Mouse (Mus musculus): ENCODE results near the gene Rmnd5a. TPM values are rescaled to one million over a fixed set of nuclear protein-coding genes. Genes with fewer than 3 reads are reported as not detected.

Gene Rmnd5a
- polyA plus RNA-seq, 1 experiment from 2014 or later = 12.2 TPM

- no peak overlapping the region for H3K9ac ChIP-seq (ENCODE audit: low read depth, low read length)
- no peaks in the 10 kb centered on the region for H3K27me3 ChIP-seq (replicated peaks; ENCODE audit: control insufficient read depth, insufficient read depth, low read length)
- no peaks in the 10 kb centered on the region for H3K9me3 ChIP-seq (ENCODE audit: control insufficient read depth)
- H3K36me3 ChIP-seq (ENCODE audit: control insufficient read depth, insufficient read depth) = no peaks in the 10 kb centered on the region
- H3K4me1 ChIP-seq (replicated peaks; ENCODE audit: control insufficient read depth, insufficient read depth, low read length) = no peaks in the 10 kb centered on the region
- no peak overlapping the region for H3K27ac ChIP-seq (ENCODE audit: low read depth, low read length)
- H3K4me3 ChIP-seq (ENCODE audit: low read depth, low read length) = no peak overlapping the region
- 81% methylated on average over 5 of the region's 5 CpGs for WGBS
- no peak overlapping the region for H3K4me2 ChIP-seq (replicated peaks; ENCODE audit: low read depth)
- ATAC-seq = no peak
- TF ChIP-seq CTCF (IDR thresholded peaks at IDR 0.05; ENCODE audit: low read depth) = no peak
Measured at GRCm38 (mm10) chr6:71372041-71372720, 68.3 kb downstream of the Rmnd5a start.

GRCm38 (mm10) chr6:71371085-71371605 is 69.3 kb downstream of the Rmnd5a start:
- 80% methylated on average over 5 of the region's 5 CpGs for WGBS
- Histone ChIP-seq H3K36me3 (ENCODE audit: control insufficient read depth, insufficient read depth) (no peaks in the 10 kb centered on the region), H3K4me2 (replicated peaks; ENCODE audit: low read depth) (no peak overlapping the region), H3K4me1 (replicated peaks; ENCODE audit: control insufficient read depth, insufficient read depth, low read length) (no peaks in the 10 kb centered on the region), H3K27me3 (replicated peaks; ENCODE audit: control insufficient read depth, insufficient read depth, low read length) (no peaks in the 10 kb centered on the region), H3K9me3 (ENCODE audit: control insufficient read depth) (no peaks in the 10 kb centered on the region), H3K4me3 (ENCODE audit: low read depth, low read length) (no peak overlapping the region), H3K27ac (ENCODE audit: low read depth, low read length) (no peak overlapping the region), H3K9ac (ENCODE audit: low read depth, low read length) (no peak overlapping the region)
- ATAC-seq = no peak
- TF ChIP-seq CTCF (IDR thresholded peaks at IDR 0.05; ENCODE audit: low read depth) = no peak

- Histone ChIP-seq H3K27me3 (replicated peaks; ENCODE audit: control insufficient read depth, insufficient read depth, low read length) (no peaks in the 10 kb centered on the region), H3K4me2 (replicated peaks; ENCODE audit: low read depth) (no peak overlapping the region), H3K27ac (ENCODE audit: low read depth, low read length) (no peak overlapping the region), H3K4me1 (replicated peaks; ENCODE audit: control insufficient read depth, insufficient read depth, low read length) (no peaks in the 10 kb centered on the region), H3K36me3 (ENCODE audit: control insufficient read depth, insufficient read depth) (no peaks in the 10 kb centered on the region), H3K9ac (ENCODE audit: low read depth, low read length) (no peak overlapping the region), H3K4me3 (ENCODE audit: low read depth, low read length) (no peak overlapping the region), H3K9me3 (ENCODE audit: control insufficient read depth) (no peaks in the 10 kb centered on the region)
- TF ChIP-seq CTCF (IDR thresholded peaks at IDR 0.05; ENCODE audit: low read depth) = no peak
- no peak for ATAC-seq
- whole genome bisulfite sequencing = 92% methylated on average over 6 of the region's 6 CpGs
Measured at GRCm38 (mm10) chr6:71369416-71369815, 71.0 kb downstream of the Rmnd5a start.

- 84% methylated on average over 2 of the region's 2 CpGs for WGBS
- Histone ChIP-seq H3K9ac (ENCODE audit: low read depth, low read length) (no peak overlapping the region), H3K36me3 (ENCODE audit: control insufficient read depth, insufficient read depth) (no peaks in the 10 kb centered on the region), H3K27ac (ENCODE audit: low read depth, low read length) (no peak overlapping the region), H3K4me2 (replicated peaks; ENCODE audit: low read depth) (no peak overlapping the region), H3K27me3 (replicated peaks; ENCODE audit: control insufficient read depth, insufficient read depth, low read length) (no peaks in the 10 kb centered on the region), H3K9me3 (ENCODE audit: control insufficient read depth) (no peaks in the 10 kb centered on the region), H3K4me3 (ENCODE audit: low read depth, low read length) (no peak overlapping the region), H3K4me1 (replicated peaks; ENCODE audit: control insufficient read depth, insufficient read depth, low read length) (no peaks in the 10 kb centered on the region)
- no peak for TF ChIP-seq CTCF (IDR thresholded peaks at IDR 0.05; ENCODE audit: low read depth)
- no peak for ATAC-seq
Measured at GRCm38 (mm10) chr6:71363995-71364394, 76.4 kb downstream of the Rmnd5a start.

- no peaks in the 10 kb centered on the region for H3K27me3 ChIP-seq (replicated peaks; ENCODE audit: control insufficient read depth, insufficient read depth, low read length)
- 77% methylated on average over 10 of the region's 10 CpGs for WGBS
- H3K4me1 ChIP-seq (replicated peaks; ENCODE audit: control insufficient read depth, insufficient read depth, low read length) = no peaks in the 10 kb centered on the region
- no peaks in the 10 kb centered on the region for H3K9me3 ChIP-seq (ENCODE audit: control insufficient read depth)
- TF ChIP-seq CTCF (IDR thresholded peaks at IDR 0.05; ENCODE audit: low read depth) = no peak
- H3K9ac ChIP-seq (ENCODE audit: low read depth, low read length) = no peak overlapping the region
- H3K36me3 ChIP-seq (ENCODE audit: control insufficient read depth, insufficient read depth) = no peaks in the 10 kb centered on the region
- H3K27ac ChIP-seq (ENCODE audit: low read depth, low read length) = no peak overlapping the region
- no peak overlapping the region for H3K4me2 ChIP-seq (replicated peaks; ENCODE audit: low read depth)
- H3K4me3 ChIP-seq (ENCODE audit: low read depth, low read length) = no peak overlapping the region
- ATAC-seq = no peak
Measured at GRCm38 (mm10) chr6:71361156-71361670, 79.2 kb downstream of the Rmnd5a start.

- H3K4me2 ChIP-seq (replicated peaks; ENCODE audit: low read depth) = no peak overlapping the region
- no peaks in the 10 kb centered on the region for H3K36me3 ChIP-seq (ENCODE audit: control insufficient read depth, insufficient read depth)
- no peak overlapping the region for H3K9ac ChIP-seq (ENCODE audit: low read depth, low read length)
- 58% methylated on average over 5 of the region's 5 CpGs for WGBS
- H3K4me3 ChIP-seq (ENCODE audit: low read depth, low read length) = no peak overlapping the region
- no peaks in the 10 kb centered on the region for H3K4me1 ChIP-seq (replicated peaks; ENCODE audit: control insufficient read depth, insufficient read depth, low read length)
- no peaks in the 10 kb centered on the region for H3K9me3 ChIP-seq (ENCODE audit: control insufficient read depth)
- ATAC-seq = no peak
- no peak for TF ChIP-seq CTCF (IDR thresholded peaks at IDR 0.05; ENCODE audit: low read depth)
- H3K27me3 ChIP-seq (replicated peaks; ENCODE audit: control insufficient read depth, insufficient read depth, low read length) = no peaks in the 10 kb centered on the region
- no peak overlapping the region for H3K27ac ChIP-seq (ENCODE audit: low read depth, low read length)
Measured at GRCm38 (mm10) chr6:71360751-71361150, 79.7 kb downstream of the Rmnd5a start.
